22 mouse cellular contexts compared by ENCODE assay signal in the genomic region with DNA sequence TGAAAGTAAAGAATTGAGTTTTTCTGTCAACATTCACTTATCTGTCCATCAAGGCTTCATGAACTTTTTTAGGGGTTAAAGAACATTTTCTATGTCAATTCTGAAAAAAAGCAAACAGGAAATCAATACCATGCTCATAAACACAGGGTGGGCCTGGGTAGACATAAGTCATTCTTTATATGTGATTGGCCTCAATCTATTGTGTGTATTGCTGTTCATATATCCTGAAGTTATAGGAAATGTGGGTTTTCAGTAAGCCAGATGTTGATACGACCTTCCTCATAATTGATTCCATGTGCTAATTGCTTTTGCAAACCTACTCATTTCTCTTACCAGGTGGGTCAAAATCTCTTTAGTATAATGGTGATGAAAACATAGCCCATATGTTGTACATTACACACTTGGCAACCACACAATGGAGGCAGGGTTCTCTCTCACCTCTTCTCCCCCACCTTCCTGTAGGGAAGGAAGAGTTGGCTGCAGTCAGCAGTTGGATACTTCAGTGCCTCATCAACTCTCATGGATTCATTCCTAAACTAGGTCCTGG.
DNase-seq lines count a peak whose midpoint lies in the region; ATAC-seq and TF ChIP-seq lines count a peak whose summit lies in the region.
"Had no signal": no experiment of that assay in that cellular context is flagged by ENCODE, and none has a peak within 500 bp of the region (broad histone marks: within the 10 kb centered on the region; RNA-seq: fewer than 3 reads in every experiment).

No protein-coding gene starts in this region.

- ATAC-seq in limb, embryonic 13.5 days (ENCODE audit: low FRiP score, low read depth): peak; percentile 86
- ATAC-seq in hindbrain, embryonic 14.5 days (ENCODE audit: low FRiP score): no peak
- ATAC-seq in midbrain, embryonic 14.5 days (ENCODE audit: low FRiP score, low TSS enrichment): no peak
- ATAC-seq: forebrain, embryonic 16.5 days had no signal

- no peak overlapping the region for H3K4me2 ChIP-seq in limb, embryonic 13.5 days (replicated peaks)
- no peak overlapping the region for H3K4me2 ChIP-seq in hindbrain, embryonic 14.5 days (replicated peaks)
- no peak overlapping the region for H3K4me2 ChIP-seq in midbrain, embryonic 14.5 days (ENCODE audit: low read length)
- H3K4me2 ChIP-seq: forebrain, embryonic 12.5 days; heart, embryonic 11.5 days; heart, embryonic 15.5 days; hindbrain, embryonic 13.5 days had no signal

- TF ChIP-seq CTCF in thymus, adult 2 months (IDR thresholded peaks at IDR 0.05; ENCODE audit: borderline replicate concordance, control insufficient read depth, extremely low read depth, insufficient read depth, low read length, poor library complexity): no peak

- no peaks in the 10 kb centered on the region for H3K9me3 ChIP-seq in limb, embryonic 13.5 days
- no peaks in the 10 kb centered on the region for H3K9me3 ChIP-seq in hindbrain, embryonic 14.5 days (ENCODE audit: control insufficient read depth, low read length)
- H3K9me3 ChIP-seq in midbrain, embryonic 14.5 days (ENCODE audit: control insufficient read depth, low read length): no peaks in the 10 kb centered on the region
- H3K9me3 ChIP-seq: forebrain, embryonic 12.5 days; heart, embryonic 15.5 days; hindbrain, embryonic 13.5 days had no signal

- H3K4me3 ChIP-seq in limb, embryonic 13.5 days: no peak overlapping the region
- no peak overlapping the region for H3K4me3 ChIP-seq in thymus, adult 2 months (ENCODE audit: control insufficient read depth, insufficient read depth, low read length)
- H3K4me3 ChIP-seq in hindbrain, embryonic 14.5 days (replicated peaks; ENCODE audit: low read length): no peak overlapping the region
- no peak overlapping the region for H3K4me3 ChIP-seq in midbrain, embryonic 14.5 days (replicated peaks; ENCODE audit: low read depth, low read length)
- H3K4me3 ChIP-seq: forebrain, embryonic 12.5 days; heart, adult 2 months; heart, embryonic 15.5 days; hindbrain, embryonic 13.5 days had no signal

- H3K27ac ChIP-seq in limb, embryonic 13.5 days: no peak overlapping the region
- no peak overlapping the region for H3K27ac ChIP-seq in thymus, adult 2 months (ENCODE audit: control insufficient read depth, insufficient read depth, low read length)
- H3K27ac ChIP-seq in hindbrain, embryonic 14.5 days: no peak overlapping the region
- H3K27ac ChIP-seq in midbrain, embryonic 14.5 days (replicated peaks; ENCODE audit: low read depth, low read length): no peak overlapping the region
- H3K27ac ChIP-seq: forebrain, embryonic 12.5 days; heart, adult 2 months; heart, embryonic 15.5 days; hindbrain, embryonic 13.5 days had no signal

- H3K9ac ChIP-seq in limb, embryonic 13.5 days: no peak overlapping the region
- no peak overlapping the region for H3K9ac ChIP-seq in hindbrain, embryonic 14.5 days
- no peak overlapping the region for H3K9ac ChIP-seq in midbrain, embryonic 14.5 days (replicated peaks; ENCODE audit: low read length)
- H3K9ac ChIP-seq: forebrain, embryonic 12.5 days; heart, embryonic 15.5 days; hindbrain, embryonic 13.5 days had no signal

- no peak for TF ChIP-seq POLR2A in thymus, adult 2 months (IDR thresholded peaks at IDR 0.05; ENCODE audit: control insufficient read depth, extremely low read depth, insufficient read depth, low read length, poor library complexity)

- H3K36me3 ChIP-seq in limb, embryonic 13.5 days: no peaks in the 10 kb centered on the region
- no peaks in the 10 kb centered on the region for H3K36me3 ChIP-seq in thymus, adult 2 months (ENCODE audit: control insufficient read depth, insufficient read depth, low read length)
- H3K36me3 ChIP-seq in hindbrain, embryonic 14.5 days (replicated peaks; ENCODE audit: control insufficient read depth, insufficient read depth): no peaks in the 10 kb centered on the region
- H3K36me3 ChIP-seq in midbrain, embryonic 14.5 days (ENCODE audit: control insufficient read depth, insufficient read depth, low read length): no peaks in the 10 kb centered on the region
- H3K36me3 ChIP-seq: forebrain, embryonic 12.5 days; heart, embryonic 15.5 days; hindbrain, embryonic 13.5 days had no signal

- DNase-seq in embryo, embryonic 11 days: peak; percentile 29
- no peak for DNase-seq in embryo, embryonic 10 days (ENCODE audit: low spot score)
- peak; percentile 50 for DNase-seq in NIH3T3 (ENCODE audit: low read depth)
- peak; percentile 61 for DNase-seq in hindlimb bud, embryonic 11.5 days (ENCODE audit: extremely low spot score, low read depth, low spot score)
- no peak for DNase-seq in thymus, adult 2 months
- no peak for DNase-seq in hindbrain, embryonic 14.5 days (ENCODE audit: low spot score)
- DNase-seq in midbrain, embryonic 14.5 days: no peak
- DNase-seq: adrenal gland, adult 2 months; adrenal gland, postnatal 25 days; cerebellum, adult 18-20 months; cerebellum, adult 9-11 months; cerebellum, postnatal 36 days; gastrocnemius, postnatal 14 days; heart, adult 2 months; heart, postnatal 14 days had no signal

- H3K27me3 ChIP-seq in limb, embryonic 13.5 days: no peaks in the 10 kb centered on the region; the same call in 1 of the 2 replicates
- no peaks in the 10 kb centered on the region for H3K27me3 ChIP-seq in thymus, adult 2 months (ENCODE audit: control insufficient read depth, insufficient read depth, low read length)
- no peaks in the 10 kb centered on the region for H3K27me3 ChIP-seq in hindbrain, embryonic 14.5 days (ENCODE audit: control insufficient read depth, insufficient read depth, low read length)
- H3K27me3 ChIP-seq in midbrain, embryonic 14.5 days (ENCODE audit: control insufficient read depth, insufficient read depth, low read length): no peaks in the 10 kb centered on the region
- H3K27me3 ChIP-seq: CH12.LX; forebrain, embryonic 12.5 days; heart, embryonic 15.5 days; hindbrain, embryonic 13.5 days had no signal

- peaks cover 11% of the 10 kb centered on the region; the same call in 1 of the 2 replicates for H3K4me1 ChIP-seq in limb, embryonic 13.5 days
- H3K4me1 ChIP-seq in thymus, adult 2 months (replicated peaks; ENCODE audit: control insufficient read depth, insufficient read depth, low read length): no peaks in the 10 kb centered on the region
- no peaks in the 10 kb centered on the region for H3K4me1 ChIP-seq in hindbrain, embryonic 14.5 days (replicated peaks; ENCODE audit: control insufficient read depth, insufficient read depth, low read length)
- H3K4me1 ChIP-seq in midbrain, embryonic 14.5 days (ENCODE audit: control insufficient read depth, insufficient read depth, low read length): no peaks in the 10 kb centered on the region
- H3K4me1 ChIP-seq: forebrain, embryonic 12.5 days; heart, embryonic 15.5 days; hindbrain, embryonic 13.5 days had no signal

- WGBS in limb, embryonic 13.5 days: 16% methylated on average over 1 of the region's 1 CpGs
- WGBS in thymus, adult 2 months: 96% methylated on average over 1 of the region's 1 CpGs
- 70% methylated on average over 1 of the region's 1 CpGs for whole genome bisulfite sequencing in hindbrain, embryonic 14.5 days
- 90% methylated on average over 1 of the region's 1 CpGs for WGBS in midbrain, embryonic 14.5 days

Comparison
In these comparisons a context has a peak if more than half of its experiments do, and no peak if none do; other contexts are left out.
1. DNase-seq: peak in embryo, embryonic 11 days (single experiment), NIH3T3 (single experiment) and hindlimb bud, embryonic 11.5 days (single experiment); none in embryo, embryonic 10 days (single experiment), thymus, adult 2 months (single experiment), hindbrain, embryonic 14.5 days (single experiment) and midbrain, embryonic 14.5 days (single experiment).